Mouse (Mus musculus) bone marrow, adult 2 months (tissue): ENCODE data around the gene Mapk13.

Experiments used
- CTCF ChIP-seq: fragments of 200-500 bp; IDR thresholded peaks from 2 replicates; pipeline ENCODE4 v1.5.1; 2011; ENCODE audit warnings: low read length, control low read depth; ENCODE audit not compliant: control insufficient read depth, insufficient read depth
- POLR2A ChIP-seq: fragments of 200-500 bp; IDR thresholded peaks from 2 replicates; pipeline ENCODE4 v1.6.1; 2011; ENCODE audit warnings: low read depth, mild to moderate bottlenecking, control low read depth, low read length, borderline replicate concordance; ENCODE audit not compliant: control insufficient read depth

GRCm38 (mm10) chr17:28743916-28744315 is 25.2 kb upstream of the Mapk13 start:
- TF ChIP-seq CTCF, result 0 out of 2 replicates have a peak, but pooled peaks have one; percentile 2
- no peak for TF ChIP-seq POLR2A
